ENCODE assay signal across 8 mouse cellular contexts in genomic region chr19:3389089-3389488, GRCm38 (mm10). TPM values are rescaled to one million over a fixed set of nuclear protein-coding genes. Genes with fewer than 3 reads are reported as not detected.
DNase-seq lines count a peak whose midpoint lies in the region; ATAC-seq lines count a peak whose summit lies in the region.

No protein-coding gene starts in this region.

- intact Hi-C loops in left cerebral cortex, postnatal 25 days (cut with DNase I) = loop anchor here (1.0 kb wide), 1 partner anchor 61 kb away; no protein-coding TSS in a partner anchor

- peak overlapping the region; percentile 92 for H3K4me2 ChIP-seq in intestine, embryonic 15.5 days (replicated peaks)

- no peaks in the 10 kb centered on the region for H3K27me3 ChIP-seq in intestine, embryonic 15.5 days (replicated peaks)
- H3K27me3 ChIP-seq in midbrain, embryonic 10.5 days (ENCODE audit: low read depth, poor library complexity, severe bottlenecking) = peaks cover 13% of the 10 kb centered on the region

- peak; percentile 88 to 91 for DNase-seq in adrenal gland, adult 18-20 months (ENCODE audit: low spot score in 2 of 2)
- DNase-seq in embryo, embryonic 11 days = peak; percentile 89
- peak; percentile 85 for DNase-seq in gastrocnemius, postnatal 25 days
- peak; percentile 87 for DNase-seq in left cerebral cortex, postnatal 25 days (ENCODE audit: low spot score in 2 of 2)
- peak; percentile 84 for DNase-seq in midbrain, embryonic 10.5 days (ENCODE audit: low spot score)
- DNase-seq in right cerebral cortex, postnatal 4 days = peak; percentile 92
- peak; percentile 70 for DNase-seq in yolk sac, embryonic 10.5 days (ENCODE audit: low spot score)

- peak overlapping the region; percentile 42 for H3K4me3 ChIP-seq in intestine, embryonic 15.5 days (replicated peaks)
- peak overlapping the region; percentile 54 for H3K4me3 ChIP-seq in midbrain, embryonic 10.5 days

- no peaks in the 10 kb centered on the region for H3K36me3 ChIP-seq in intestine, embryonic 15.5 days
- no peaks in the 10 kb centered on the region for H3K36me3 ChIP-seq in midbrain, embryonic 10.5 days

- no peak overlapping the region for H3K27ac ChIP-seq in intestine, embryonic 15.5 days
- peak overlapping the region; percentile 75 for H3K27ac ChIP-seq in midbrain, embryonic 10.5 days (replicated peaks)

- no peaks in the 10 kb centered on the region for H3K9me3 ChIP-seq in intestine, embryonic 15.5 days
- H3K9me3 ChIP-seq in midbrain, embryonic 10.5 days (replicated peaks) = peaks cover 7% of the 10 kb centered on the region; the same call in 1 of the 2 replicates

- peaks cover 4% of the 10 kb centered on the region; the same call in 1 of the 2 replicates for H3K4me1 ChIP-seq in intestine, embryonic 15.5 days (replicated peaks)
- peaks cover 9% of the 10 kb centered on the region for H3K4me1 ChIP-seq in midbrain, embryonic 10.5 days

- under 1% methylated on average over 41 of the region's 43 CpGs for WGBS in intestine, embryonic 15.5 days
- WGBS in midbrain, embryonic 10.5 days = under 1% methylated on average over 43 of the region's 43 CpGs

- peak; percentile 97 for ATAC-seq in intestine, embryonic 15.5 days

- H3K9ac ChIP-seq in intestine, embryonic 15.5 days = peak overlapping the region; percentile 52

RNA-seq across cellular contexts. Expression of gene Tesmin, which starts 0.4 kb away (rescaled TPM):
- total RNA-seq in adrenal gland, adult 18-20 months (2021) = under 1 TPM; 0.17 to 0.26 TPM
- total RNA-seq in gastrocnemius, postnatal 25 days (2021) = under 1 TPM; 0.43 to 0.80 TPM
- 0.24 and 0.27 TPM in 2 replicates for polyA plus RNA-seq in intestine, embryonic 15.5 days (2015; fragmentation: Nextera tagmentation; extraction: Ambion mirVana)
- under 1 TPM; 0.27 to 0.44 TPM for total RNA-seq in left cerebral cortex, postnatal 25 days (2021)
- polyA plus RNA-seq in midbrain, embryonic 10.5 days (2016; fragmentation: Nextera tagmentation; extraction: Ambion mirVana) = 0.12 and 0.25 TPM in 2 replicates

RNA-seq across cellular contexts. Expression of gene Gal, which starts 25.3 kb away (rescaled TPM):
- 10 to 100 TPM; 56.8 to 67.0 TPM for total RNA-seq in adrenal gland, adult 18-20 months (2021)
- under 1 TPM; 0.49 to 0.72 TPM for total RNA-seq in gastrocnemius, postnatal 25 days (2021)
- polyA plus RNA-seq in intestine, embryonic 15.5 days (2015; fragmentation: Nextera tagmentation; extraction: Ambion mirVana) = 15.6 and 16.4 TPM in 2 replicates
- total RNA-seq in left cerebral cortex, postnatal 25 days (2021) = 1 to 10 TPM in 1 of 2 experiments, under 1 TPM in 1; 0.98 to 1.4 TPM
- 4.4 and 6.1 TPM in 2 replicates for polyA plus RNA-seq in midbrain, embryonic 10.5 days (2016; fragmentation: Nextera tagmentation; extraction: Ambion mirVana)

Comparison
In these comparisons a context has a peak if more than half of its experiments do, and no peak if none do; other contexts are left out.
1. RNA of gene Gal, which starts 25.3 kb away (total RNA-seq): 56.8 to 67.0 TPM in adrenal gland, adult 18-20 months; 0.98 to 1.4 TPM in left cerebral cortex, postnatal 25 days and 0.49 to 0.72 TPM in gastrocnemius, postnatal 25 days; every median in the first group is over 10 times any median in the second.
2. Peak in every context shown above with its lines, with median percentiles within 50 percentile points of each other: DNase-seq.